Mouse (Mus musculus): ENCODE results near the gene Lhfpl4.
A peak's percentile ranks its signal among the peaks of the same experiment; 100 is the strongest.

The Lhfpl4 gene

DNA sequence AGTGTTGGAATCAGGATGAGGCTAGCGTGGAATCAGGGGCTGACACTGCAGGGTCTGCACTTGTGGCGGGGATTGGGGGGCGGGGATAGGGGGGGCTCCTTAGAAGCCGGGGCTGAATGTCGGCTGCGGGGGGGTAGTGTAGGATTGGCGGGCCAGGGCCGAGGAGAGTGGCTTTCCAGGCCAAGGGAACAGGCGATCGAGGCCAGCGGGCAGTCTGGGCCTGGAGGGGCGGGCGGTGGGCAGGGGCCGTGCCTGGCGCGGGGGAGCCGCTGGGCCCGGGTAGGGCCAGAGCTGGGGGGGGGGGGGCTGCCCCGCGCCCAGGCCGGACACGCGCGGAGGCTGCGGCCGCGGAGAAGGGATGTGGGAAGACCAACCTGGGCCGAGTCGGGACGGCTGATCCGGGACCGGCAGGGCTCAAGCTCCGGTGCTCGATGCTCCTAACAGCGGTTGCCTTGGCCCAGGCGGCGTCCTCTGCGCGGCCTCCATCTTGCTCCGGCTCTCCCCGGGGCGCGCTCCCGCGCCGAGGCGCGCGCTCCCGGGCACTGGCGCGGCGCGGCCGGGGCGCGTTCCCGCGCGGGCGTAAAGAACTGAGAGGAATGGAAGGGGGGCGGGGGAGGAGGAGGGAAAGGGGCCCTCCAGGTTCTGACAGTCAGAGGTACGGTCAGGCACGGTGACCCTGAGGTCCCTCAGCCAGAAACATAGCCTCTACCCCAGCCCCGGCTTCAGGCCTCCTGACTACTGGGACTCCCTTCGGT, at the start of gene Lhfpl4:
TSS of gene Lhfpl4 (minus strand) at position 544 of the 755 bp plus-strand sequence.
- no peak for DNase-seq (ENCODE audit: low read depth)

- no peak for DNase-seq (ENCODE audit: low read depth)
Measured at GRCm38 (mm10) chr6:113242753-113243152, 47.6 kb upstream of the Lhfpl4 start.

DNA sequence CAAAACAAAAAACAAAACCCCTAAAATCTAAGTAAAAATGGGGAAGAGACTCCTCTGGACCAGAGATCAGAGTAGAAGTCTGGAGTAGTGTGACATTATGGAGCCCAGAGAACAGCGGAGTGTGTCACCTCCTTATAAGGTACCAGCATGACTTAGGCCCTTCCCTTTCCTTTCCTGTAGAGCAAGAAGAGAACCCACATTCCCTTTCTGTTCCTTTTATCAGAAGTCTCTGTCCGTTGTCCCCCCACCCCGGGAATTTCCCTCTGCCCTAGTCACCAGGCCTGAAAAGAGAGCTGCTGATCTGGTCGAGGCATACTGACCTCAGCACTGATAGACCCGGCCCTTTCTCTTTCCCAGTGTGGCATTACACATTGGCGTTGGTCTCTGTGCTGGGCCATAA, 43.3 kb upstream of the Lhfpl4 start:
- DNase-seq (ENCODE audit: low read depth): no peak

- DNase-seq (ENCODE audit: low read depth): peak; percentile 97
Measured at GRCm38 (mm10) chr6:113237542-113238270, 42.5 kb upstream of the Lhfpl4 start, which contains the start of gene Mtmr14. Mtmr14 (plus strand) TSS chr6:113237843.

DNA sequence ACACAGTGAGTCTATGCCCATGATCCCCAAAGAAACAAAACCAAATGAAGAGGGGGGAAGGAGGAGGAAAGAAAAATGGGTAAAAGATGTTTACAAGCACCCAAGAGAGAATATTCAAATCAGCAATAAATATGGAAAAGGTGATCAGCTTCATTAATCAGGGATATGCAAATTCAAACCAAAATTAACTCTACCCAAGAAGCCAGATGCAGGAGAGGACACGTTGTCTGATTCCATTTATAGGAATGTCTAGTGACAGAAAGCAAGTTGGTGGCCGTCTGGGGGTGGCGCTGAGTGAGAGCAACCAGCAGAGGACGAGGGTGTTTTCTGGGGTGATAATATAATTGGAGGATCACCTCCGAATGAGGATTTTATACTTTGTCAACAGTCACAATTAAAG, 40.0 kb upstream of the Lhfpl4 start:
- DNase-seq (ENCODE audit: low read depth): no peak

DNA sequence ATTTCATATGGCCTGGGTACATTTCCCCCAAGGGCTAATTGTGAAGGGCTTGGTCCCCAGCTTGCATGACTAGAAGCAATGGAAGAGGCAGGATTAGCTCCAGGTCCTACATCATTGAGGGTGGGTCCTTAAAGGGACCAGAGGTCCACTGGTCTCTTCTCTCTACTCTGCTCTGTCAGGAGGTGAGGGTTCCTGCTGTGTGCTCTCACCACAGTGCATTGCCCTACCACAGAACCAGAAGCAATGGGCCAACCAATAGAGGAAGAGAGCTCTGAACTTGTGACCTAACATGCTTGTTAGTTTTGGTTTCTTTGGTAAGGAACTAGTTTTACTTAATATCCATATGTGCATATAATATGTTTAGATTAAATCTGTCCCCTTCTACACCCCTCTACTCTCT, 31.5 kb upstream of the Lhfpl4 start:
- DNase-seq (ENCODE audit: low read depth): no peak

DNA sequence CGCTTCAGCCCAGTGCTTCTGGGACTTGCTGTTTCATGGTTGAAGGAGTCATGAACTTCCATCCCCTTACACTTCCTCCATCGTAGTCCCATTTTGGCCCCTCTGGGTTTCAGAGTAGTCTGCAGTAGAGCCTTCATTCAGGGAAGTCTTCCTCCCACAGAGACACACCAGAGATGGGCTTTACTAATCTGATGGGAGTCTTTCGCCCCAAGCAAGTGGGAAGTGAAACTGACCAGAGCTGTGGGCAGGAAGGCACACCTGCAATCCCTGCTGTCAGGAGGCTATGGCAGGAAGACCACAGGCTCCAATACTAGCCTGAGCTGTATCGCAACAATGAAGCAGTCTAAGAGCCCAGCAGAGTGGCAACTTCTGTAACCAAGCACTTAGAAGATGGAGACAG, 30.6 kb upstream of the Lhfpl4 start:
- no peak for DNase-seq (ENCODE audit: low read depth)

GRCm38 (mm10) chr6:113216280-113216679, 21.1 kb upstream of the Lhfpl4 start:
- no peak for DNase-seq (ENCODE audit: low read depth)

GRCm38 (mm10) chr6:113195596-113195992, 410 bp upstream of the Lhfpl4 start:
- DNase-seq (ENCODE audit: low read depth): no peak

DNA sequence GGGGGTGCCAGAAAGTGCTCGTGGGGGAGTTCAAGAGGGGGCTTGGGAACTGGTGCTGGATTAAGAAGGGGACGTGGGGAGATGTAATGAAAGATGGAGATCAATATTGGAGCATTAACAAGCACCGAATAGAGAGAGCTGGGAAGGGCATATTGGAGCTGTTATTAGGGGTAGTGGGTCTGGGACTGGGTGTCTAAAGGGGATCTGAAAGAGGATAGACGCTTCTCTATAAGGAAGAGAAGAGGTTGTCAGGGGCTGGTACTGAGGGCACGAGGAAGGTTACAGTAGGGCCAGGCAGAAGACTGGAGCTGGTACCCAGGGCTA, 705 bp downstream of the Lhfpl4 start:
- DNase-seq (ENCODE audit: low read depth): no peak

DNA sequence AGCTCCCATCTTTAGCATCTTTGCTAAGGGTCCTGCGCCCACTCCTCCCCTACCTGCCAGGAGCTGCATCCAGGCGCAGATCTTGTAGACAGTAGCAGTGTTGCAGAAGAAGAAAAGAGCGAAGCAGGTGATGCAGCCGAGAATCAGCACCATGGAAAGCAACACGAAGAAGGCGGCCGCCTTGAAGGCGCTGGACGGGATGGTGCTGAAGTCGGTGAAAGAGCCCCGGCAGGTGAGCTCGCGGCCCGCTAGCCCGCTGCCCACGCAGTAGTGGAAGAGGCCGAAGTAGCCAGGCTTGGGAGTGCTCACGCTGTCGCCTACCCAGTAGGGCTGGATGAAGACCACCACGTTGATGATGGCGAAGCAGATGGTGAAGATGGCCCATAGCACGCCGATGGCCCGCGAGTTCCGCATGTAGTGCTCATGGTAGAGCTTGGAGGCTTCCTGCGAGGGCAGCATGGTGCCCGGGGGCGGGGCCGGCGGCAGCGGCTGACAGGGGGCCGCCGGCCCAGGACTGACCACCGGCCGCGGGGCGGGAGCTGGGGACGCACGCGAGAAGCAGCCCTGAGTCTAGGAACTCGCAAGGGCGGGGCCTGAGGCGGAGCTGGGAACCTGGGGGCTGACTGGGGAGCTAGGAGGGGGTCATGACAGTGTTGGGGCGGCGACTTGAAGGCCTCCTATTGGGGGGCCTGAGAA, 1.3 kb downstream of the Lhfpl4 start:
- DNase-seq (ENCODE audit: low read depth): peak; percentile 44

- DNase-seq (ENCODE audit: low read depth): no peak
Measured at GRCm38 (mm10) chr6:113184866-113185525, 10.2 kb downstream of the Lhfpl4 start.

- no peak for DNase-seq (ENCODE audit: low read depth)
Measured at GRCm38 (mm10) chr6:113184163-113184562, 11.0 kb downstream of the Lhfpl4 start.

- DNase-seq (ENCODE audit: low read depth): no peak
Measured at GRCm38 (mm10) chr6:113179195-113179733, 15.9 kb downstream of the Lhfpl4 start.

- no peak for DNase-seq (ENCODE audit: low read depth)
Measured at GRCm38 (mm10) chr6:113178286-113179194, 16.6 kb downstream of the Lhfpl4 start.

- no peak for DNase-seq (ENCODE audit: low read depth)
Measured at GRCm38 (mm10) chr6:113176613-113177012, 18.6 kb downstream of the Lhfpl4 start.

GRCm38 (mm10) chr6:113175469-113175868, 19.7 kb downstream of the Lhfpl4 start:
- DNase-seq (ENCODE audit: low read depth): no peak

GRCm38 (mm10) chr6:113172568-113172967, 22.6 kb downstream of the Lhfpl4 start:
- DNase-seq (ENCODE audit: low read depth): peak; percentile 46

- no peak for DNase-seq (ENCODE audit: low read depth)
Measured at GRCm38 (mm10) chr6:113172011-113172410, 23.2 kb downstream of the Lhfpl4 start.

- no peak for DNase-seq (ENCODE audit: low read depth)
Measured at GRCm38 (mm10) chr6:113170651-113171050, 24.5 kb downstream of the Lhfpl4 start.

GRCm38 (mm10) chr6:113169852-113170251, 25.3 kb downstream of the Lhfpl4 start:
- DNase-seq (ENCODE audit: low read depth): no peak
